Mouse (Mus musculus): ENCODE results near the gene Prkcb.

- TF ChIP-seq CTCF (IDR thresholded peaks at IDR 0.05; ENCODE audit: borderline replicate concordance, insufficient read depth, low read length) (no peak), POLR2A (IDR thresholded peaks at IDR 0.05; ENCODE audit: low read depth, low read length) (no peak)
Observed at GRCm38 (mm10) chr7:122256722-122257121, 31.8 kb upstream of the Prkcb start.

Measured in embryonic fibroblast, embryonic 13.5 days (primary cell).